Mouse (Mus musculus) lung, postnatal 0 days (tissue): Measurements from ENCODE around the gene Pard6a.

ENCODE experiments used
- CTCF ChIP-seq: IDR thresholded peaks from 2 replicates; pipeline ENCODE4 v1.5.1; 2016; ENCODE audit warnings: antibody characterized with exemption, mild to moderate bottlenecking
- EP300 ChIP-seq: IDR thresholded peaks from 2 replicates; pipeline ENCODE4 v1.6.1; 2016; ENCODE audit warnings: antibody characterized with exemption, mild to moderate bottlenecking, control low read depth

DNA sequence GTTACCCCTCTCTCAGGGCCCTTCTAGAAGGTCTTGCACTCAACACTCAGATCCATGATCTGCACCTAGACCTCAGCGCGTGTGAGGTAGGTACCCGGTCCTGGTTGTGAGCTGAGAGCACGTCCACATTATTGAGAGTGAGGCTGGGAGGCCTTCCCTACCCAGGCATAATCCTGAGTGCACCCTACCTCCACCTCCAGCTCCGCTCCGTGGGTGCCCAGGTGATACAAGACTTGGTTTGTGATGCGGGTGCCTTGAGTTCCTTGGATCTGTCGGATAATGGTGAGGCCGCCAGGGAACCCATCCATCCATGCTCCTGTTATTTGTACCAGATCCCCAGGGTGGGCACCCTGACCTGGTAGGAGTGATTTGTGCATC is 11.0 kb upstream of the Pard6a start:
- TF ChIP-seq CTCF = no peak
- no peak for TF ChIP-seq EP300
